Mouse (Mus musculus) heart, postnatal 0 days (tissue): Measurements from ENCODE around the gene Ccr5. TPM values are rescaled to one million over a fixed set of nuclear protein-coding genes. Genes with fewer than 3 reads are reported as not detected.
"Not testable (repeated sequence)": the region's sequence is repeated elsewhere in the genome, so short reads cannot be mapped to it uniquely, and the experiment has no call there.

Experiments used
- ATAC-seq: fragments of 200-750 bp; cut with Nextera tagmentation; 2 replicates; pipeline ENCODE4 v1.8.0; 2017; ENCODE audit warnings: low read depth, moderate number of reproducible peaks, moderate library complexity; ENCODE audit not compliant: insufficient read depth
- DNase-seq: peaks from one replicate; pipeline ENCODE4 v3.0.0-alpha.2; 2016; ENCODE audit warnings: low spot score
- H3K27ac ChIP-seq: fragments of 300-500 bp; sonication (generic); 2 replicates; pipeline ENCODE4 v1.5.1; 2014; ENCODE audit warnings: low read depth, mild to moderate bottlenecking
- H3K27me3 ChIP-seq: fragments of 300-500 bp; sonication (generic); 2 replicates; pipeline ENCODE4 v1.6.1; 2014; ENCODE audit warnings: low read length, mixed read lengths; ENCODE audit not compliant: control insufficient read depth, insufficient read depth
- H3K36me3 ChIP-seq: fragments of 300-500 bp; sonication (generic); replicated peaks from 2 replicates; pipeline ENCODE4 v1.6.1; 2014; ENCODE audit warnings: low read length, mixed read lengths; ENCODE audit not compliant: control insufficient read depth, insufficient read depth
- H3K4me1 ChIP-seq: fragments of 300-500 bp; sonication (generic); 2 replicates; pipeline ENCODE4 v1.6.1; 2014; ENCODE audit warnings: antibody characterized with exemption; ENCODE audit not compliant: control insufficient read depth, insufficient read depth
- H3K4me2 ChIP-seq: fragments of 300-500 bp; sonication (generic); 2 replicates; pipeline ENCODE4 v1.6.1; 2014; ENCODE audit warnings: low read depth, mild to moderate bottlenecking, low read length, moderate library complexity
- H3K4me3 ChIP-seq: fragments of 300-500 bp; sonication (generic); 2 replicates; pipeline ENCODE4 v1.5.1; 2014; ENCODE audit warnings: low read depth, low read length
- H3K9ac ChIP-seq: fragments of 300-500 bp; sonication (generic); replicated peaks from 2 replicates; pipeline ENCODE4 v1.6.1; 2014; ENCODE audit warnings: low read depth, low read length, mixed read lengths
- H3K9me3 ChIP-seq: fragments of 300-500 bp; sonication (generic); replicated peaks from 2 replicates; pipeline ENCODE4 v1.6.1; 2016; ENCODE audit warnings: low read length; ENCODE audit not compliant: control insufficient read depth
- CTCF ChIP-seq: IDR thresholded peaks from 2 replicates; pipeline ENCODE4 v1.5.1; 2016; ENCODE audit warnings: antibody characterized with exemption, control low read depth, low read depth
- EP300 ChIP-seq: IDR thresholded peaks from 2 replicates; pipeline ENCODE4 v1.6.1; 2016; ENCODE audit warnings: antibody characterized with exemption, low read depth
- whole genome bisulfite sequencing: fragments of 180-500 bp; shearing (Covaris S2); extraction: QIAGEN DNeasy Blood & Tissue Kit; methylation state at CpG from one replicate; pipeline ENCODE4 v1.1.7; 2014; 5-methylcytosine and 5-hydroxymethylcytosine counted together
- polyA plus RNA-seq: library from polyadenylated mRNA; unstranded; fragments of >200 nt; fragmentation: Nextera tagmentation; extraction: Ambion mirVana; gene quantifications from 2 replicates; pipeline ENCODE4 v1.2.1, GENCODE M21; 2015
- total RNA-seq: library from RNA; depleted of rRNA; stranded (reverse); fragments of >200 nt; gene quantifications from 2 replicates; pipeline ENCODE4 v1.2.3, GENCODE M21; 2014; ENCODE audit warnings: low replicate concordance

Gene Ccr5
- total and polyA plus RNA-seq, 2 experiments from 2014 or later: 0.89 TPM; not detected in 1

DNA sequence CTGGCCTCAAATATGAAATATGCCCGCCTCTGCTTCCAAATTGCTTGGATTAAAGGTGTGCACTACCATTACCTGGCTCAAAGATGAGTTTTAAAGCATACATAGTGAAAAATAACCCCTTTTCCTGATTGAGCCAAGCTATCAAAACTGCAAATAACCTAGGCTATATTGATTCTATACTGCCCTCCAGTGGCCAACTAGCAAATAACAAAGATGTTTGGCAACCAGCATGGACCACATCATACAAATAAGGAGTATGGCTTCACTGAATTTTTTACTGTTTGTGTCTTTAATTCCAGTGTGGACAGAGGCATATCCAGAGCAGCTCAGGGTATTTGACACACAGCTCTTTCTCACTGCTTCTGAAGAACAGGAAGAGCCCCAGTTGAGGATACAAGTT lies 7.0 kb downstream of the Ccr5 start:
- DNase-seq (peak; percentile 51), ATAC-seq (no peak)
- WGBS: 2% methylated on average over 1 of the region's 1 CpGs
- H3K4me3 ChIP-seq: no peak overlapping the region
- H3K4me2 ChIP-seq: no peak overlapping the region
- no peaks in the 10 kb centered on the region for H3K4me1 ChIP-seq
- TF ChIP-seq EP300 (no peak), CTCF (peak; percentile 65)
- H3K9ac ChIP-seq: no peak overlapping the region
- no peaks in the 10 kb centered on the region for H3K9me3 ChIP-seq
- H3K27me3 ChIP-seq: no peaks in the 10 kb centered on the region
- no peaks in the 10 kb centered on the region for H3K36me3 ChIP-seq
- no peak overlapping the region for H3K27ac ChIP-seq

DNA sequence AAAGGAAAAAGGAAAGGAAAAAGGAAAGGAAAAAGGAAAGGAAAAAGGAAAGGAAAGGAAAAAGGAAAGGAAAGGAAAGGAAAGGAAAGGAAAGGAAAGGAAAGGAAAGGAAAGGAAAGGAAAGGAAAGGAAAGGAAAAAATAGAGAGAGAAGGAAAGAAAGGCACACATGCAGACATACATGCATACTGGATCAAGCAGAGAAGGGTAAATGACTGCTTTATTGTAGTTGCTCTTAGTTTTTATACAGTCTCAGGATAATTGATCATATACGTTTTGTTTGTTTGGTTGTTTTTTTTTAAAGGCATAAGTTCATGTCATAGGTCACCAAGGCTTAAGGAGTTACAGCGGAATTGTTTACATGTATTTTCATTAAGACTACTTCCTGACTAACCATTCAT lies 11.6 kb downstream of the Ccr5 start:
- not testable (repeated sequence) for H3K36me3 ChIP-seq, H3K9ac ChIP-seq, H3K4me3 ChIP-seq, ATAC-seq, H3K9me3 ChIP-seq, DNase-seq, H3K27ac ChIP-seq, H3K4me2 ChIP-seq, H3K4me1 ChIP-seq, H3K27me3 ChIP-seq
- WGBS: 81% methylated on average over 2 of the region's 2 CpGs

- not testable (repeated sequence) for DNase-seq, H3K4me2 ChIP-seq, H3K27ac ChIP-seq, H3K4me1 ChIP-seq, H3K36me3 ChIP-seq, H3K9ac ChIP-seq, ATAC-seq, H3K4me3 ChIP-seq, H3K9me3 ChIP-seq, H3K27me3 ChIP-seq
- WGBS: 74% methylated on average over 1 of the region's 1 CpGs
Measured at GRCm38 (mm10) chr9:124134919-124135318, 13.6 kb downstream of the Ccr5 start.

DNA sequence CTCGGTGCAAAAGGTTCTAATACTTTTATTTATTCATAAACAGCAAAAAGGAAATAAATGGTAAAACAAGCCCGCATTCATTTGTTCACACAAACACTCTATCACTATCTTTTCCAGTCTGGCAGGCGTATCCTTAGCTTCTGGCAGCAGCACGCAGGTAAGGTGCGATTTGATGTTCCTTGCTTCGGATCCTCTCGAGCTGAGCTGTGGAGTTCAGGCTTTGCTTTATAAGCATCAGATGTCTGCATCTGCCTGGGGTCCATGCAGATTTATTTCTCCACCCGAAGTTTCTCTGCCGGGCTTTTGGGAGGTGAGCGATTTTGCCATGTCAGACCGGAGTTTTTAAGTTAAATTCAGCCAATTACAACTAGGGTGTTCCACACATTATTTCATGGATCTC lies 16.3 kb downstream of the Ccr5 start:
- Histone ChIP-seq H3K9ac (no peak overlapping the region), H3K4me3 (no peak overlapping the region), H3K27me3 (no peaks in the 10 kb centered on the region), H3K27ac (no peak overlapping the region), H3K4me2 (no peak overlapping the region), H3K4me1 (no peaks in the 10 kb centered on the region), H3K9me3 (no peaks in the 10 kb centered on the region), H3K36me3 (no peaks in the 10 kb centered on the region)
- no peak for ATAC-seq
- DNase-seq: no peak
- no peak for TF ChIP-seq EP300
- TF ChIP-seq CTCF: no peak
- 50% methylated on average over 11 of the region's 11 CpGs for WGBS

DNA sequence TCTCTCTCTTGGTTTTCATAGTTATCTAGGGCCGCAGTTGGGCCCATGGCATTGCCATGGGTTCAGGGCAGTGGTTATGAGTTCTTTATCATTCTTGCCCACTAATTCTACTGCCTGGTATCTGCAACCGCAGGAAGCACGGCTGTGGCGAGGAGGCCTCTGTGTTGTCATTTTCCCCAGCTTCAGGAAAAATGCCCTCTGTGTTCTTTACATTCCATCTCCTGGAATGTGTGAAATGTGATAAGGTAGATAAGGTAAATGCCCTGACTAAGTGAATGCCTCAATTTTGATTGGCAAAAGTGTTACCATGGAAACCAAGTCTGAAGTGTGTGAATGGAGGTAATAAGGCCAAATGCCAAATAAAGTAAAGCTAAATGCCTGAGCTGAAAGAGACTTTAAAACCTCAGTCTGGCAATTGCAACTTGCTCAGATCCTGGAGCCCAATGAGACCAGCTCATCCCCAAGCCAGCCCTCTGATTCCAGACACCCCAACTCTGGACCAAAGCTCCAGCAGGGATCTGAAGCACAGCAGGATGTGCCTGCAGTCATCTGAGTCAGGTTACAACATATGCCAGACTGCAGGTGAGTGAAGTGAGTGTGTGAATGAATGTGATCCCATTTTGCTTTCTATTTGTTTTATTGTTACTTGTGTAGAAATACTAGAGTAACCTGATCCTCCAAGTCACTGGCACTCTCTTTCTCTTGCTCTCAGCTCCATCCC lies 16.9 kb downstream of the Ccr5 start:
- TF ChIP-seq EP300 (no peak), CTCF (no peak)
- Histone ChIP-seq H3K9ac (no peak overlapping the region), H3K9me3 (no peaks in the 10 kb centered on the region), H3K27ac (no peak overlapping the region), H3K4me1 (no peaks in the 10 kb centered on the region), H3K4me2 (no peak overlapping the region), H3K4me3 (no peak overlapping the region), H3K27me3 (no peaks in the 10 kb centered on the region), H3K36me3 (no peaks in the 10 kb centered on the region)
- WGBS: 25% methylated on average over 4 of the region's 4 CpGs
- DNase-seq (no peak), ATAC-seq (no peak)

DNA sequence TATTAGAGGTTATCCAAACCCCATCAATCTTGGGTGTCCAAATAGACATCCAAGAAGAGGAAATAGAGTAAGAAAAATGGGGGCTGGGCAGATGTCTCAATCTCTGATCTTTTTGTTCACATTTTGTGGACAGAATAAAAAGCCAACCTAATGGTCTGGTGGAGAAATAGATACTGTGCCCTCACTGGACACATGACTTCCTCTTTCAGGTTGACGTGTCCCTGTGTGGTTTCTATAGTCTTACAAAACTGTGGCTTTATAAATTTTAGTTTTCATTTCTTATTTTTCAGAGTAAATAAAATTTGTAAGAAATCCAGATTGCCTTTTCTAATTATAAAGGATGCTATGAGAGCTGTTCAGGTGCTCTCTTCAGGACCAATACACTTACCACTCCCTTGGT lies 22.3 kb downstream of the Ccr5 start:
- Histone ChIP-seq H3K36me3 (no peaks in the 10 kb centered on the region), H3K9ac (no peak overlapping the region), H3K4me1 (no peaks in the 10 kb centered on the region), H3K27ac (no peak overlapping the region), H3K27me3 (no peaks in the 10 kb centered on the region), H3K9me3 (no peaks in the 10 kb centered on the region), H3K4me2 (no peak overlapping the region), H3K4me3 (no peak overlapping the region)
- DNase-seq (no peak), ATAC-seq (no peak)
- TF ChIP-seq EP300 (no peak), CTCF (no peak)
- WGBS: 71% methylated on average over 1 of the region's 1 CpGs
